Mouse (Mus musculus): ENCODE results near the gene Aurkaip1.

The Aurkaip1 gene

DNA sequence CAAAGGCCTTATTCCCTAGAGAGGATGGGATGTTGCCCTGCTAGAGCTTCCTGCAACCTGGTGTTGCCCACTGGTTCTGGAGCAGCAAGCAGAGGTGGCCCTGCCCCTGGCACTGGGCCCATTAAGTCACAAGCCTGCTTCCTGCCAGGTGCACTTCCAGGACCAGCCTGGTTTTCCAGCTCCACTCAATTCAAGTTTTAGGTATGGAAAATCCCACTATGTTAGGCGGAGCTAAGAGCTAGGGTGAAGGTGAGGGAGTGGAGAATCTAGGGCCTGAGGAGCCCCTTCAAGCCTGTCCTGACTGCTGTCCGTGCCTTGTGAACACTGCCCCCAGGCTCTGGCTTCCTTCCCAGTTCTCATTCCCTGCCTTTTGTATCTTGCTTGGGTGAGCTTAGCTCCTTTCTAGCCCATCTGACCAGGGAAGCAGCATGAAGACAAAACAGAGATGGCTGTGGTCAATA, 20.9 kb downstream of the Aurkaip1 start:
- no peak for DNase-seq (ENCODE audit: low spot score)

DNA sequence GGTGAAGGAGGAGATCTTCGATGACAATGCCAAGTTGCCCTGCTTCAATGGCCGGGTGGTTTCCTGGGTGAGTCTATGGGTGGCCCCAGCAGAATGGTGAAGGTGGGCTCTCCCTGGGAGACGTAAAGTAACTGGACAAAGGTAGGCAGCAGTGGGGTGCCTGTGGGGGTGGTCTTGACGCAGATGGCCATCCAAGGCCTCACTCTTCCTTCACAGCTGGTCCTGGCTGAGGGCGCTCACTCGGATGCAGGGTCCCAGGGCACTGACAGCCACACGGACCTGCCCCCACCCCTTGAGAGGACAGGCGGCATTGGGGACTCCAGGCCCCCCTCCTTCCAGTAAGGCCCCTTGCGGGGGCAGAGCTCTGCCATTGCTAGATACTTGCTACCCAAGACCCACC, 22.3 kb downstream of the Aurkaip1 start:
- DNase-seq (ENCODE audit: low spot score): no peak

DNA sequence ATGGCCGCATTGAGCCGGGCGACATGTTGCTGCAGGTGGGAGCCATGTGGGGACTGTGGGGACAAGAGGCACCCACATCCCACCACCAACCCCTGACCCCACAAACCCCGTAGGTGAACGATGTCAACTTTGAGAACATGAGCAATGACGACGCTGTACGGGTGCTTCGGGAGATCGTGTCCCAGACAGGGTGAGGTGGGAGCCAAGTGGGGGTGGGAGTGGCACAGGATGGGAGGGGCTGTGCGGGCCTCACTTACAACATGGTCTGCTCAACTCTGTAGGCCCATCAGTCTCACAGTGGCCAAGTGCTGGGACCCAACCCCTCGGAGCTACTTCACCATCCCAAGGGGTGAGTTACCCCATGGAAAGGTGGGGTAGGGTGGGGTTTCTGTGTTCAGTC, 23.9 kb downstream of the Aurkaip1 start:
- DNase-seq (ENCODE audit: low spot score): no peak

DNA sequence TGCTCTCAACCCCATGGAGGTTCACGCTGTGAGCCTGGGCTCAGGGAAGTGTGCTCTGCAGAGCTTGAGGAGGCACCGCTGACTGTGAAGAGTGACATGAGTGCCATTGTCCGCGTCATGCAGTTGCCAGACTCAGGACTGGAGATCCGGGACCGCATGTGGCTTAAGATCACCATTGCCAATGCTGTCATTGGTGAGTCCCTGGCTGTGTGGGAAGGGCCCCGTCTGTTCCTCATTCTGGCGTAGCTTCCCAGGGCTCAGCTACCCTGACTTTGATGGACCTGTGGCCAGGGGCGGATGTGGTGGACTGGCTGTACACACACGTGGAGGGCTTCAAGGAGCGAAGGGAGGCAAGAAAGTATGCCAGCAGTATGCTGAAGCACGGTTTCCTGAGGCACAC, 25.0 kb downstream of the Aurkaip1 start:
- DNase-seq (ENCODE audit: low spot score): no peak

DNA sequence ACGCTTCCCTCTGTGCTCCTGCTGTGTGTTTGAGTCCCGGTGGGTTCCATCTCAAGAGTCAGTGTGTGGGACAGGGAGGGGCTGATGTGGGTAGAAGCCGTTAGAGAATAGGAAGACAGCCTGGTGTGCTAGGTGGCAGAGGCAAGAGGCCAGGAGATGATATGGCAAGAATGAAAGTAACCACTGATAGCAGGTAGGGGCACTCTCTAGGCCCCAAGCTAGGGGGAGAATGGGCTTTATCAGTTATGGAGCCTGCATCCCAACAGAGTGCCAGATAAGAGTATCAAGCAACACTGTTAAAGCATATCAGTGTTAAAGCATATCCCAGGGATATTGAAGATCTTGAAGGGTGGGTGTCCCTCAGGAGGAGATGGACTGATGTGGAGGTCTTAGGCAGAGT, 25.8 kb downstream of the Aurkaip1 start:
- no peak for DNase-seq (ENCODE audit: low spot score)

DNA sequence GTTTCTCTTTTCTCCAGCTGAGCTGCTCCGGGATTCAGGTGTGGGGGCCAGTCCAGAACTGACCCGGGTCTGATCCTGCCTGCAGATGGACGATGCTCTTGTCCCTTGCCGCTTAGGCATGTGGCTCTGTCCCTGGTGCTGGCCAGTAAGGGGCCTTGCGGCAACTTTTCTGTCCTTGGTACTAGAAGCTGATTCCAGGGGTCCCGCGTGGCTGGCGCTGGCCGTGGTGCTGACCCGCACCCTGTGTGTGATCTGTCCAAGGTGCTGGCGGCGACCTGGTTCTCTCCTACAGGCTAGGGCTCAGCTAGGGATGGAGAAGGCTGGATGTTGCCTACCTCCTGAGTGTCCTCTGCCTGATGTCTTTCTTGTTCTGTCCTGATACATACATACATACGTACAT, 28.2 kb downstream of the Aurkaip1 start:
- no peak for DNase-seq (ENCODE audit: low spot score)

DNA sequence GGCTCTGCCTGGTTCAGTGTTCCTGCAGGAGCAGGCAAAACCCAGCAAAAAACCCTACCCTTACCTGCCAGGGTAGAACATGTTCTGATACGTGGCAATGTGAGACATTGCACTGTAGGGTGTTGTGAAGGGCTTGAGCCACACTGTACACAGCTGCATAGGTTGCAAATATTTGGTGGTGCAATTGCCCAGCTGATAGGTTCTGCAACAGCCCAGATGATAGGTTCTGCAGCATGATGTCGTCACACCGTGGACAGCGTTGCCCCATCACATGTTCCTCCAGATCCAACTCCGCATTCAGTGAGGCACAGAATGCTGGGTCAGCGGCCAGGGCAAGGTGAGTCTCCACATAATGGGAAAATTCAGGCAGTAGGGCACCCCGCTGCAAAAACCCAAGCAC, 30.7 kb downstream of the Aurkaip1 start:
- DNase-seq (ENCODE audit: low spot score): no peak

DNA sequence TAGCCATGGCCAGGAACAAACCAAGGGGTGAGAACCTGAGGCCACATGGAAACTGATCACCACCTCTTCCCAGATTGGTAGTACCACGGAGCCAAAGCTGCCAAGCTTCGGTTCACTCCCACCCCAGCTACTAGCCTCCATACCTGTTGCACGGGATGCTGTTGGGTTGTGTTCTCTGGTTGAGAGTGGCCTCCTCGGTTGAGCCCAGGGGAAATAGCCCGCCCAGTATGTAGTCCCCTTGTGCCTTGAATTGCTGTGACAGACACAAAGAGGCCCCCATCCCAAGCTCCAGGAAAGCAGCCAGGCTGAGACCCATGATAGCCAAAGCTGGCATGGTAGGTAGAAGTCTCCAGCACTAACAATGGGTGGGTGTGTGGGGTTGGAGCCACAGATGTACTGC, 31.9 kb downstream of the Aurkaip1 start, which contains the start of gene Tas1r3:
Gene Tas1r3 (minus strand): TSS at position 362 of the 400 bp plus-strand sequence.
- no peak for DNase-seq (ENCODE audit: low spot score)

DNA sequence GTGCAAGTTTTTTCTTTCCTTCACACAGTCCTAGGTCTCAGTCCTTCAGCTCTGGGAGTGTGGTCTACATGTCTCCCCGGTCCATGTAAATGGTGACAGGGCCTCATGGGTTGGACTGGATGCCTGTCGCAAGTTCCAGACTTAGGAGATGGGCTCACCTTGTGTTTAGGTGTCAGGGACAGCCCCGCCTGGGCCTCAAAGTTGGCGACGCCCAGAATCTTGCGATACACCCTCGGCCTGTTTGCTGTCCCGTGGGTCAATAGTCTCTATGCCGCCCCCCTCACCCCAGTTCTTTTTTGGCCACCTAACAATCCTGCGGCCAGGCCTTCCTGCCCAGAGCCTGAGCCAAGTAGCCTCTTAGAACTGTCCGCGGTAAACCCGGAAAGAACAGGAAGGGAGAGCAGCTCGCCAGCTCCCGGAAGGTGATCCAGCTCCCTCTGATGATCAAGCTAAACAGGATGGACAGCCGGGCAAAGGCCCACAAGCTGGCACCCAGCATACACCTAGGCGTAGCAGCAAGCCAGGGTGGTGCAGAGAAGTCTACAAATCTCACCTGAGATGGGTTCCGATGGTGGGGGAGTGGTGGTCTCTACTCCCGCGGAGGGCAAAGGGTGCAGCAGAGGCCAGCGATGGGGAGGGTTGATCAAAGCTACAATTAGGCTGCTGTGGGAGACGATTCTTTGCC, 37.7 kb downstream of the Aurkaip1 start:
- DNase-seq (ENCODE audit: low spot score): no peak

DNA sequence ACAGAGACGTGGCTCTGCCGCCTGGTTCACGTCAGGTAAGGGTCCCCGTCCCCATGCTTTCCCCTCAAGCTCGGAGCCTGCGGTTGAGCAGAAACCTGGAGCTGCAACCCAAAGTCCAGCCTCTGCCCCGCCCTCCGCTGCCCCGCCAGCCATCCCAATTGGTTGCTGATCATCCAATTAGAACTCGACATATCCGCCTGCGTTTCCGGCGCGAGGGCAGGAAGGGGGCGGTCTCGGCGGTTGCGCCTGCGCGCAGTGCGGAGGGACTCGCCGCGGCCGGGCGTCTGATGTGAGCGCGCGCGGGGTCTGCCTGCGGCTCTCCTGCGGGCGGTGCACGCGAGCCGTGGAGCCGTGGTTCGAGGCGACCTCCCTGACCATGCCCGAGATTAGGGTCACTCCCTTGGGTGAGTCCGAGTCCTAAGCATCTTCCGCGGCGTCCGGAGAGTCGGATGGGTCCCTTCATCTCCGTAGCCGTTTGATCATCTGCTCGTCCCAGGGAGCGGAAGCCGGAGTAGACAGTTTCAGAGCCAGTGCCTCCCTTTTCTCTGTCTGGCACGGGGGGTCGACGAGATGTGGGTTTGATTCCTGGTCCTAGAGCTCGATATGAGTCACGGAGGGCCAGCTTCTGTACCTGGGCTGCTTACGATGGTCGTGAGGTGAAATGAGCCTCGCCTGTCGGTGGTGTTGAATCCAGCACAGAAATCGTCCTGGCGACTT, 38.4 kb downstream of the Aurkaip1 start, which contains the start of the genes Cptp and Ints11:
Gene Cptp (minus strand): TSS at position 124 of the 717 bp plus-strand sequence.
Gene Ints11 (plus strand): TSS at position 230 of the 717 bp plus-strand sequence.
- peak; percentile 92 for DNase-seq (ENCODE audit: low spot score)

DNA sequence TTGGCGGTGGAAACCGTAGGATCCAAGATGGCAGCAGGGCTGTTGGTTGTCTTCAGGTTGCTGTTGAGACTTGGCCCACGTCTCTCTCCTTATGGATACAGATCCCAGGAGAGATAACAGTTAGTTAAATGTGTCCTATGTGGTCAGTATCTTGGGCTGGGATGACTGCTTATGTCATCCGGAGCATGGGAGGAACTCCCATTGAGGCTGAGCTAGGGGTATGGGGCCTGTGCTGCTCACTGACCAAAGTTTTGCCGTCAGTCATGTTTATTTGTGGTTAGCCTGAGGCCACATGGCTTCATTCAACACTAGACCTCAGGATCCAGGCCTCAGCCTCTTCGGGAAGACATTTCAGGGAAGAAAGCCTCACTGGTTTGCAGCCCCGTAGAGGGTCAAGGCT, 40.3 kb downstream of the Aurkaip1 start:
- no peak for DNase-seq (ENCODE audit: low spot score)

All from c-Kit-positive CD71-positive TER-119-positive erythroid progenitor cells, embryonic 14.5 days (primary cell).